Mouse (Mus musculus): ENCODE results near the gene Fhod1.
"Not testable (repeated sequence)": the region's sequence is repeated elsewhere in the genome, so short reads cannot be mapped to it uniquely, and the experiment has no call there.

The Fhod1 gene

DNA sequence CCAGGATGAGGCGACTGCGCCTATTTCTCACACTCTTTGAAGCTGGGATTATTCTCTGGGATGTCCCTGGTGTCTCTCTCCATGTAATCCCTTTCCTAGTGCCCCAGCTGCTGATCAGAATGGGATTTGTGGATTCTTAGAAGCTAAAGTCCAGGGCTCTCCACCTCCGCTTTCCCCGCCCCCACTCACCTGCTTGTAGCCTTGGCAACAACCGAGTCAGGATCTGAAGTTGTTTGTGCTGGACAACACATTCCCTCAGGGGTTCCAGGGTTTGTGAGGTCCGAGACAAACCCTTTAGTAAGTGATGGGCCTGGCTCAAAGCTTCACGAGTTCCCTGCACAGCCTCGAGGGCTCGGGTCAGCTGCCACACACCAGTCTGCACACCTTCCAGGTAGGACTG is 53.0 kb downstream of the Fhod1 start:
- DNase-seq (ENCODE audit: low spot score), result no peak

GRCm38 (mm10) chr8:105293405-105293804 is 54.3 kb downstream of the Fhod1 start:
- no peak for DNase-seq (ENCODE audit: low spot score)

DNA sequence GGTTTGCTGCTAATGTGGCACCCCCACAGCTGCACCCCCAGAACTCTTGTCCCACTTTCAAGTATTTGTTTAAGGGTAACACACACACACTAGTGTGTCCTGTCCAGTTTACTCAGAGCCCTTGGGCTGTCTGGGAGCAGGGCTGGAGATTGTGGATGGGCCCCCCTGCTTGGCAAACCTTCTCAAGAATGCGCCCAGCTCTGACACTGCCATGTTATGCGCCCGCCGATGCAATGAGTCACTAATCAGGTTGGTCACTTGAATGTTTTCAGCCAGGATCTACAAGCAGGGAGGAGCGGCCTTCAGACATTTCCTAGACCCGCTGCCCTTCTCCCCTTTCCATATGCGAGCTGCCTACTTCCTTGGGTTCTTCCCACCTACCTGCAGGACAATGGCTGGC is 55.3 kb downstream of the Fhod1 start:
- no peak for DNase-seq (ENCODE audit: low spot score)

DNA sequence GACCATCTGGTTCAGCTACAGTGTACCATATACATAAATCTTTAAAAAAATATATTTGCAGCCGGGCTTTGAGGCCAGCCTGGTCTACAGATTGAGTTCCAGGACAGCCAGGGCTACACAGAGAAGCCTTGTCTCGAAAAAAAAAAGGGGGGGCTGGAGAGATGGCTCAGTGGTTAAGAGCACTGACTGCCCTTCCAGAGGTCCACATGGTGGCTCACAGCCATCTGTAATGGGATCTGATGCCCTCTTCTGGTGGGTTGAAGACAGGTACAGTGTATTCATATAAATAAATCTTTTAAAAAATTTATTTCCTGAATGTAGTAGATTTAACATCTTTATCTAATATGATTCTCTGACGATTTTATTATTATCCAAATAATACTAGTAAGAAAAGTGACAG is 56.0 kb downstream of the Fhod1 start:
- DNase-seq (ENCODE audit: low spot score), result not testable (repeated sequence)

- not testable (repeated sequence) for DNase-seq (ENCODE audit: low spot score)
These were observed 56.4 kb downstream of the Fhod1 start for GRCm38 (mm10) chr8:105291364-105291763.

DNA sequence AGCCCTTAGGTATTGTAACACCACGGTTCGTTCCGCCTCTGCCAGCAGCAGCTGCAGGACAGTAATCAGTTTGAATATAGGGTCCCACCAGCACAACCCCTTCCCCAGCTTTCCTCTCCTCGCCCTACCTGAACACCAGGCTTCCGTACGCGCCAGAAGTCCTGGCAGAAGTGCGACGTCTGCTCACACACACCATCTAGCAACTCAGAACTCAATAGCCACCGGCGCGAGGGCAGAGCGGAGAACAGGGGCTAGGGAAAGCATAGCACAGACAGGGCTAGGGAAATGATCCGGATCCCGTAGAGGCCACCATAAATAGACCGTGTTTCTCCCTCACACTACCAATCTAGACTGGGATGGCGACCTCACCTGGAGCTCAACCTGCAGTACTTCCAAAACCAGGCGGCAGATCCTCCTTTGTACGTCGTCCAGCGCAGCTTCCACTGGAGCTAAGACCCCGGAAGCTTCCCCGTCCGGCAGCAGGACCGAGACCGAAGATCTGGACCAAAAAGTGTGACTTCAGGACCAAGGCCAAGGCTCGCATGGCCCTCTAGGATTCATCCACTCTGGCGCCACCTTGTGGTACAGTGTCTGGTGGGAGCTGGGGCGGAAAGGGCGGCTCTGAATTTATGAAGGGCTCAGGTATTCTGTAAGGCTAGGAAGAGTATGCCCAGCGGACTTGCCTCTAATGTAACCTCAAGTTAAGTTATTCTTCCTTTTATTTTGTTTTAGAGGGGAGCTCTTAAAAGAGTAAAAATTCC is 57.0 kb downstream of the Fhod1 start:
- peak; percentile 95 for DNase-seq (ENCODE audit: low spot score)

DNA sequence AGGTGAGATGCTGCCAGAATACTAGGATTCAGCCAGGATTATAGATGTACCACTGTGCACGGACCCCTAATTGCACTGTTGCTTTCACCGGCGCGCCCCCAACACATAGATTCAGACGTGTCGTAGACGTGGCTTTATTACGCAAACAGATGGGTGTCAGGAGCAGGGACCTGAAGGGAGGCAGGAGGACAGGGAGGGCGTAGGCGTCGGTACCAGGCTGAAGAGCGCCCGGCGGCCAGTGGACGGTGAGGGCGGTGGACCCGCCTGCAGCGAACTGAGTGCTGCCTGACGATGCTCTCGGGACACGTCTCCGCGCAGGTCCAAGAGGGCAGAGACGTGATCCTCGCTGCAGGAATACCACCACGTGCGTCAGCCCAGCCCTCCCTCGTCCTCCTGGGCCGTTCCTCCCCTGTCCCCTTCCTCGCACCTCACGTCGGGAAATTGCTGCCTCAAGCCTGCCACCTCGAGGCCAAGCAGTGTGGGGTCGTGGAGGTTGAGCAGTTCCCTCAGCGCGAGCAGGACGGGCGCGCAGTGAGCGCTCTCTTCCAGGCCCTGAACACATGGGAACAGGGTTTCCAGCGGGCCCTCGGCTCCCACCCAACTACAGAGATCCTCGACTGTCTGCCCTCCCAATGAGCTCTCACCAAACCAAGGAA is 57.8 kb downstream of the Fhod1 start, which contains the start of gene 4931428F04Rik:
4931428F04Rik (minus strand) TSS at position 60 of the 656 bp plus-strand sequence.
- peak; percentile 74 for DNase-seq (ENCODE audit: low spot score)

- DNase-seq (ENCODE audit: low spot score), result peak; percentile 96
These were observed 58.6 kb downstream of the Fhod1 start for GRCm38 (mm10) chr8:105288958-105289732.

DNA sequence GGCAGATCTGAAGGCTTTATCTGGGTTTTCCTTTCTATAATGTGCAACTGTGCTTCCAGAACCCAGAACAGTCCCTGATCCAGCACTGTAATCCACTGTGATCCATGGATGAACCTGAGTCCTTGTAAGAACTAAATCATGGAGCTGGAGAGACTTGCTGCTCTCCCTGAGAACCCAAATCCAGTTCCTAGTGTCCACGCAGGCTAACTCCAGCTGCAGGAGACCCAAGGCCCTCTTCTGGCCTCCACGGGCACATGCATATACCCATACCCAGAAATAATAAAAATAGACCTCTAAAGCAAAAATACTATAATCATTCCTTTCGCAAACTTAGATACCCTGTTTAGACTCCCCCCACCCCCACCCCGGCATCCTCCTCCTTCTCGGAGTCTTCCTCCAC is 59.5 kb downstream of the Fhod1 start:
- no peak for DNase-seq (ENCODE audit: low spot score)

GRCm38 (mm10) chr8:105286907-105287306 is 60.8 kb downstream of the Fhod1 start:
- no peak for DNase-seq (ENCODE audit: low spot score)

- no peak for DNase-seq (ENCODE audit: low spot score)
These were observed 62.2 kb downstream of the Fhod1 start for GRCm38 (mm10) chr8:105285514-105285913.

GRCm38 (mm10) chr8:105283074-105283473 is 64.7 kb downstream of the Fhod1 start:
- DNase-seq (ENCODE audit: low spot score), result peak; percentile 60

DNA sequence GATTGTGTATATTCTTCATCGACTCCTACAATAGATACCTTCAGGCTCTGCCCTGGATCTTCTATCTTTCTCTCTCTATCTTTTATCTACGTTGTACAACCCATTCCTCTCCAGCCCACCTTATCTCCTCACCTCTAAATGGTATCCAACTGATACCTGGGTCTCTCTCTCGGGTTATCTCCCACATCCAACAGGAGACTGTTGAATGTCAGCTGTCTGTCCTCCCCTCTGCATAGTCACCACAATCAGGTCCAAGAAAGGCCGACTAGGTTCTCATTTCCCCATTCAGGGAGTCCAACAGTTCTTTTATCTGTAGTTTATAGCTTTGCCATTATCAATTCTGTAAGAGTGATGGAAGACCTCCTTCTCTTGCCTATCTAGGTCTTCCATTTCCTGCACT is 65.5 kb downstream of the Fhod1 start:
- no peak for DNase-seq (ENCODE audit: low spot score)

DNA sequence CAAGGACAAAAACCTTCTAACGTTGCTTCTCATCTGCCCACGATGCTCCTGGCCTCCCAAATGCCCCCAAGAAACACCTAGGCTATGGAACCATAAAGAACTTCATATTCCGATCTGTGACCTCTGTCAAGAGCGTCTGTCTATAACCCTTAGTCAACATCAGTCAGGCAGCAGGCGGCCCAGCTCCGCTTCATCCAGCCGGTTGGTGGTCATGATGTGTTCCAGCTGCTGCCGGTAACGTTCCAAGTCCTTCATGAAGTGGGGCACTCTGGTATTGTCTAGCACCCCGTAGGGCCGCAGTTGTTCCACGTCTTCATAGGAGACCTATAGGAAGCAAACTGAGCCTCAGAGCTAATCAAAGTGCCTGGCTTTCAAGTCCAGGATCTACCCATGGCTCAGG is 65.9 kb downstream of the Fhod1 start:
- DNase-seq (ENCODE audit: low spot score), result no peak

DNA sequence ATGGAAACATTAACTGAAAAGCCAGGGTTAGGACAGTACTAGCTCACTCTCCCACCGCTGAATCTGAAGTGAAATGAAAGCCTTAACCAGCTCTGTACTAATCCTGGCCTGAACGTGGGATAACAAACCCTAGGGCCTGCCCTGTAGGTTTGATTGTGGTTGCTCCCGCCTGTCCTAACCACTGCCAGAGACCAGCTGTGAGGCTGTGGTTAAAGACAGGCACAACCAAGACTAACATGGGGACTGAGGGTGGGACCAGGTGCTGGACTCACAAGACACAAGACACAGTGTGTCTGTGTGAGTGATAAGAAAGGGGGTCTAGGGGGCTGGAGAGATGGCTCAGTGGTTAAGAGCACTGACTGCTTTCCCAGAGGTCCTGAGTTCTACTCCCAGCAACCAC is 67.2 kb downstream of the Fhod1 start:
- no peak for DNase-seq (ENCODE audit: low spot score)
